Mouse (Mus musculus) bone marrow macrophage, adult 2 months (primary cell): Measurements from ENCODE around the gene Lgals4.

ENCODE experiments used
- CTCF ChIP-seq: IDR thresholded peaks from 2 replicates; pipeline ENCODE4 v1.5.1; 2012; ENCODE audit warnings: low read depth, mild to moderate bottlenecking, low read length, moderate library complexity
- POLR2A ChIP-seq: IDR thresholded peaks from 2 replicates; pipeline ENCODE4 v1.6.1; 2012; ENCODE audit warnings: mild to moderate bottlenecking, low read depth, low read length, borderline replicate concordance

DNA sequence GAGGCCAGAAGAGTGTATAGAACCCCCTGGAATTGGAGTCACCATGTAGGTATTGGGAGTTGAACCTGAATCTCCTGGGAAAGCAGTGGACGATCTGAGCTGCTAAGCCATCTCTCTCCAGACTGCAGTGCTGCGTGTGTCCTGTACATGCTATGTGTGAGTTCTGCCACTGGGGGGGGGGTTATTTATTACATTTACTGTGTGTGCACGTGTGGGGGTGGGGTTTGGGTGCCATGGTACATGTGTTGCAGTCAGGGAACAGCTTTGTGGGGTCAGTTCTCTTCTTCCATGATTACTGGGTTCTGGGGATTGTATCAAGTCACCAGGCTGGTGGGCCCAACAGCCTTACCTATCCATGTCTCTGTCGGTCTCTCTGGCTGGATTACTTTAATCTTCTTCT lies 26.8 kb upstream of the Lgals4 start:
- TF ChIP-seq CTCF (0 out of 2 replicates have a peak, but pooled peaks have one; percentile 29), POLR2A (no peak)
